Mouse (Mus musculus) heart, adult 2 months (tissue): ENCODE results near the gene Slfn3.

Experiments
- CTCF ChIP-seq: fragments of 200-600 bp; IDR thresholded peaks from 2 replicates; pipeline ENCODE4 v1.8.1; 2022; ENCODE audit warnings: antibody characterized with exemption, mild to moderate bottlenecking, moderate library complexity
- EP300 ChIP-seq: fragments of 200-500 bp; IDR thresholded peaks from 2 replicates; pipeline ENCODE4 v1.6.1; 2011; ENCODE audit warnings: low read depth, low read length, control low read depth; ENCODE audit not compliant: insufficient read depth

GRCm38 (mm10) chr11:83239811-83240210 lies 48.7 kb downstream of the Slfn3 start:
- TF ChIP-seq CTCF (no peak), EP300 (no peak)
